Mouse (Mus musculus): Measurements from ENCODE around the gene Lix1l.
A peak's percentile ranks its signal among the peaks of the same experiment; 100 is the strongest.
"Not testable (repeated sequence)": the region's sequence is repeated elsewhere in the genome, so short reads cannot be mapped to it uniquely, and the experiment has no call there.

The Lix1l gene

DNA sequence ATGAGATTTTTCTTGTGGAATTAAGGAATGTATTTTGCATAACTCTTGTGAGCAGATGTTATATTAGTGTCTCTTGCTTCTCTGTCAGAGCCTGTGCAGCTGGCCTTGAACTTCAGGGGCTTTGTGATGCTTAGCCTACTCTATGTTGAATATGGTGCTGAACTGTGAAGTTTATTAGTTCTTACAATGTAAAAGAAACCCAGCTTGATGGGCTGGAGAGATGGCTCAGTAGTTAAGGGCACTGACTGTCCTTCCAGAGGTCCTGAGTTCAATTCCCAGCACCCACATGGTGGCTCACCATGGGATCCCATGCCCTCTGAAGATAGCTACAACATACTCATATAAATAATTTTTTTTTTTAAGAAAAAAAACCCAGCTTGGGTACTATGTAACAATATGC, 31.1 kb downstream of the Lix1l start:
- DNase-seq (ENCODE audit: low spot score in 2 of 2): no peak

DNA sequence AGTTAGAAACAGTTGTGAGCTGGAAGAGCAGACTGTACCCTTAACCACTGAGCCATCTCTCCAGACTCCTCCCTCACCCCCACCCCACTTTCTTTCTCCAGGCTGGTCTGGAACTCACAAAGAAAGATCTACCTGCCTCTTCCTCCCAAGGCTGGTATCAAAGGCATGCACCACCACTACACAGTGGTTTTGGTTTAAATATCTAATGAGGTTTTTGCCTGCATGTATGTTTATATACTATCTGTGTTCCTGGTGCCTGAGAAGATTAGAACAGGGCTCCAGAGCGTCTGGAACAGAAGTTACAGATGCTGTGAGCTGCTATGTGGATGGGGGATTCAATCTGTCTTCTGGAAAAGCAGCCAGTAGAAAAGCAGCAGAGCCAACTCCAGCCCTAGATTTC, 33.1 kb downstream of the Lix1l start:
- DNase-seq (ENCODE audit: low spot score in 2 of 2): no peak

DNA sequence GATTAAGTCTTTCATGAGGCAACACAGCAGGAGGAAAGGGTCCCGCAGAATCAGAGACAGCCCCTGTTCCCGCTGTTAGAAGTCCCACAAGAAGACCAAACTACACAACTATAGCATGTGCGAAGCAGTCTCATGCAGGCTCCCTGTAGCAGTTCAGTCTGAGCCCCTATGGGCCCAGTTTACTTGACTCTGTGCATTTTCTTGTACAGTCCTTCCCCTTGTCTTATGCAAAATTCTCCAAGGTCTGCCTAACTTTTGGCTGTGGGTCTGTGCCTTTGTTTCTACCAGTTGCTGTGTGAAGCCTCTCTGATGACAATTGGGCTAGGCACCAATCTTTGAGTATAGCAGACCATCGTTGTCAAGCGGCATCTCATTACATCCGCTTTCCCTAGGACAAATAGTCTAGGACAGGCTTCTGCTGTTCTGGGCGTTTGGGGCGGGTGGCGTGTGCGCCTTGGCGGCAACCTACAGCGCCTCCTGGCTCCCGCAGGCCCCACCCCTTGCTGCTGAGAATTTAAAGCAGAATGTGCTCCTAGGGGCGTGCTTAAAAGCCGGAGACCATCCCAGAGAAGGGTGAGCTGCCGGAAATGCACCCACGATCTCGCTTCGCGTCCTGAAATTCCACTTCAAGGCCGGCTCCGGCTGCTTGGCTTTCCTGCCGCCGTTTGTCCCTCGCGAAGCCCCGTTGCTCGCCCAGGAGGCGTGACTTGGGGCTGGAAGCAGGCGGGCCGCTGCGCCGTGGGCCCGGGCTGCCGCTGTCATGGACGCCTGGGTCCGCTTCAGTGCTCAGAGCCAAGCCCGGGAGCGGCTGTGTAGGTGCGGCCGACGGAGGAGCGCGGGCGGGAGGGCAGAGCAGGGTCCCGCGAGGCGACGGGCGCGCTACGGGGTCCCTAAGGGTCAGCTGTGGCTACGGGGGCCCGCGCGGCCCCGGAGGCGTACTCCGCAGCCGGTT, 34.3 kb downstream of the Lix1l start, which contains the start of the genes Pex11b and Gm42957:
Gene Pex11b (plus strand): TSS at position 449 of the 952 bp plus-strand sequence.
Gene Gm42957 (plus strand): TSS at position 547 of the 952 bp plus-strand sequence.
- peak; percentile 74 to 76 for DNase-seq (ENCODE audit: low spot score in 2 of 2)

DNA sequence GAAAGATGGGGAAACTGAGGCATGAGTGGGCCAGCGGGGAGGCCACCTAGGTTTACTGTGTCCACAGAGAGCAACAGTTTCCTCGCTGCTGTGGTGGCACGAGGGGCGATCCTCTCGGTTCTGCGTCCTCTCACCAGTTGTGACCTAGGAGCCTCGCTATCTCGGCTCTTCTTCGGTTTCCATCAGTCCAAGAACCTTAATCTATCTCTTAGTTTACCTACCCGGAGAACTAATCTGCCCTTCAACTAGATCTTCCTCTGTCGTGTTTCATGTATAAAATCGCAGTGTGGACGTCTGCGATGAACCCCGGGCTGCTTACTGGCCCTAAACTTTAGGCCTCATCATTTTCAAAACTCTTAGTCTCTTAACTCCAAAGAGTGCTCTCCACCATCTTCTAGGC, 35.0 kb downstream of the Lix1l start:
- DNase-seq (ENCODE audit: low spot score in 2 of 2): no peak

DNA sequence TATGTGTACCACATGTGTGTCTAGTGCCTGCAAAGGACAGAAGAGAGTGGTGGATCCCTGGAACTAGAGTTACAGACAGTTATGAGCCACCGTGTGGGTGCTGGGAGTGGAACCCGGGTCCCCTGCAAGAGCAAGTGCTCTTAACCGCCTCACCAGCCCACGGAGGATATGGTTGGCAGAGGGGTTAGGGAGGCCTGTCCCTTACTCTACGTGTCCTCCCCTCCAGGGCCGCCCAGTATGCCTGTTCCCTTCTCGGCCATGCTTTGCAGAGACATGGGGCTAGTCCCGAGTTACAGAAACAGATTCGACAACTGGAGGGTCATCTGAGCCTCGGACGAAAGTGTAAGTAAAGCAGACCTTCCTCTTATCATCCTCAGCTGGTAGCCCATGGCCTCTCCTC, 35.5 kb downstream of the Lix1l start:
- DNase-seq (ENCODE audit: low spot score in 2 of 2): no peak

DNA sequence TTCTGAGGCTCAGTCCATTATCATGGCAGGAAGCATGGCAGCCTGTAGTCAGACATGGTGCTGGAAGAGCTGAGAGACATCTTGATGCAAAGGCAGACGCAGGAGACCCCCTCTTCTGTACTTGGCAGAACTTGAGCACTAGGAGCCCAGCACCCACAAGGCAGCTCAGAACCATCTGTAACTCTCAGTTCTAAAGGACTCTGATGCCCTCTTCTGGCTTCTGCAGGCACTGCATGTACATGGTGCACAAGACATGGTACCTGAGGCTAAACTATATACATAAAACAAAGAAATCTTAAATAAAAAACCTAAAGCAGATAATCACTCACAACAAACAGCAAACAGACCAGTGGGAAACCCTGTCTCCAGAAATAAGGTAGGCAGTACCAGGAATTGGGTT, 38.3 kb downstream of the Lix1l start:
- peak; percentile 58 to 66 for DNase-seq (ENCODE audit: low spot score in 2 of 2)

DNA sequence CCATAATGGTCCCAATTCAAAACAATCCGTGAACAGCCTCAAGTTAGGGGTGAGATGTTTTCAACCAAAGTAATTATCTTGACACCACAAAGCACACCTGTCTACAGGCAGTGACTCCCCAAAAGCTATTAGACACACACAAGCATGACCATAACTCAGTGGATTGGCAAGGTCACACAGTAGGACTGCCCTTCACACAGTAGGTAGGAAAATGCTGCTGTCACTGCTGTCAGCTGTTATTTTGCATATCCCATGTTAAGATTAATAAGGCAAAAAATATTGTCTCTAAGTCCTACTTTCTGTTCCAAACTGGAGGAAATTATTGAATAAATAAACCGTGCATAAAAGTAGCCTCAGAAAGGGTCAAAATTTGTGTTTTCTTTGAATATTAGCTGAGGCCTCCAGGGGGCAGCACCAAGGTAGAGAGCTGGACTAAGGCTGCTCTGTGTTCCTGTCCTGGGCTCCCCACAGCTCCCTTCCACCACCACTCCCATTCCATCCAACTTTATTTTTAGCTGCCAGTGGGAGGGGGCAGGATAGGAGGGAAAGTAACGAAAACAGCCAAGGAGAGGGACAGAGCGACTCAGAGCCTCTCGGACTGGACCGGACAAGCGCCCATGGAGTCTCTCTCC, 44.2 kb downstream of the Lix1l start, which contains the start of gene Itga10:
Gene Itga10 (plus strand): TSS at position 567 of the 632 bp plus-strand sequence.
- DNase-seq (ENCODE audit: low spot score in 2 of 2): peak in 1 of 2 experiments; percentile 14

DNA sequence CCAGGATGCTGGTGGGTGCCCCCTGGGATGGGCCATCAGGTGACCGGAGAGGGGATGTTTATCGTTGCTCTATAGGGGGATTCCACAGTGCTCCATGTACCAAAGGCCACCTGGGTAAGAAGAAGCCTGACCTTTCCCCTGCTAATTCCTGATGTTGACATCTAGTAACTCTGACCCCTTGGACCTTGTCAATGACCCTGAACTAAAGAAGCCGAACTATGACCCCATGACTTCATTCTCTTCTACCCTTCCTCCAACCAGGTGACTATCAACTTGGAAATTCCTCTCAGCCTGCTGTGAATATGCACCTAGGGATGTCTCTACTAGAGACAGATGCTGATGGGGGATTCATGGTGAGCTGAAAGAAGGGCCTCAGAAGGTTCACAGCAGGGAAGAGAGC, 46.4 kb downstream of the Lix1l start:
- no peak for DNase-seq (ENCODE audit: low spot score in 2 of 2)

DNA sequence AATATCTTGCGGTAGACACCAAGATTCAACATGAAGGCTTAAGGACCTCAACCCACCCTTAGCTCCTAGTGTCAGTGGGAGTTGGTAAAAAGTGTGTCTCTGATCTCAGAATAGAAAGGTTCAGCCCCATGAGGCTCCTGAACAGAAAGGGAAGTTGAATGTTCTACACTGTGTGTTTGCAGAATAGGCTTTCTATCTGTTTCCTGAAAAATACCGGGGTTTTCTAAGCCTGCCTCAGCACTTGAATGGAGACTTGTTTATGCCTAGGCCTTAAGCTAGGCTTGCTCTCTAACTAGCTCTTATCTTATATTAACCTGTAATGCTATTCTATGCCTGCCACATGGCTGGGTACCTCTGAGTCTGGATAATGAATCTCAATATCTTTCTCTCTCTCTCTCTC, 60.0 kb downstream of the Lix1l start:
- DNase-seq (ENCODE audit: low spot score in 2 of 2): peak; percentile 24 to 47

DNA sequence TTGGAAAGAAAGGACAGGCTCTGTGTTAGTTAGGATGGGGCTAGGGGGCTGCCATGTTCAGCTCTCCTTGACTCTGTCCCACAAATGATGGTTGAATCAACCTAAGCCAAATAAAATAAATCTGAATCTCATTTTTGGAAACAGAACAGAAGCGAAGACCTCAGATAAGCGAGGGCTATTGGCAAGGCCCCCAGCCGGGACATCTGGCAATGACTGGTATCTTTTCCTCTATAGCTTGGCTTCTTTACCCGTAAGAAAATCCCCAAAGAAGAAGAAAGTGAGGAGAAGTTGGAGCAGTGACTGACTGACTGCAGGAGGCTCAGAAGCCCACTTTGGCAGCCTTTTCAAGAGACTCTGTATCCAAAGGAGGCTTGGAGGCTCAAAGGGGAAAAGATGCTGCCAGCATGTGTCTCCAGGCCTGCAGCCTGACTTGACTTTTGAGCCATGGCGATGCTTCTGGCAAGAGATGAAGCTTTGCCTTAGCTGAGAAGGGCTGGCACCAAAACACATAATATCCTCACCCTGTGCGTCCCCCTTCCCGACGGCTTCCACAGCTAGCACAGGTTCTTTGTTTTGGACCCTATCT, 61.9 kb downstream of the Lix1l start:
- no peak for DNase-seq (ENCODE audit: low spot score in 2 of 2)

DNA sequence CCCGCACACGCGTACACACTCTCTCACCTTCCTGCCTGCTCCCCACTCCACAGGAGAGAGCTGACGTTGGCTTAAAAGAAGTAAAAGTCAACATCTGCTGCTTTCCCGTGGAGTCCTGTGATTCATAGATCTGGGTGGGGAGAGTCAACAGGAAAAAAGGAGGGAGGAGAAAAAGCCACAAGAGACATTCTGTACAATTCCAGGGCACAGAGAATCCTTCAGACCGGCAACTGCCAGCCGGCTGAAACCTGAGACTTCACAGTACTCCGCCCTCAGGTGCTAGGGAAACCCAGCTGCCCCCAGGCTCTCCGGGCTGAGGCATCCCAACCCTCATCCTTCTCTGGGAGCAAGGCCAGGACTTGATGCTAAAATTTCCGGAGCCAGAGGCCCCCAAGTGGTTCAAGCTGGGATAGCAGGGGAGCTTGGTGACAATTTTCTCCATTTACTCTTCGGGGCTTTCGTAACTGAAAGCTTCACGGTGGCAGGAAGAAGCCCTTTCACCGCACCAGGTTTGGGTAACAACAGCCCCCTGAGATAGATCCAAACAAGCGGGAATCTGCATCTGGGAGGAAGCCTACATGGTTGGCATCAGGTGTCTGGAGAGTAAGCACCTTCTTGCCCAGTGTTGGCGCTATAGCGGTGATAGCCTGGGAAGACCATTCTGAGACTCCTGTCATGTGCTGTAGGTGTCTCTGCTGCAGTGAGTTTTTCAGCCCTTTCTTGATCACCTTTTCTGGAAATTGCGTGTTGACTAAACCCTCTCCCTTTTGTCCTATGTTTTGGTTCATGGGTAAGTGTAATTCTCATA, 62.7 kb downstream of the Lix1l start:
- peak; percentile 31 to 50 for DNase-seq (ENCODE audit: low spot score in 2 of 2)

DNA sequence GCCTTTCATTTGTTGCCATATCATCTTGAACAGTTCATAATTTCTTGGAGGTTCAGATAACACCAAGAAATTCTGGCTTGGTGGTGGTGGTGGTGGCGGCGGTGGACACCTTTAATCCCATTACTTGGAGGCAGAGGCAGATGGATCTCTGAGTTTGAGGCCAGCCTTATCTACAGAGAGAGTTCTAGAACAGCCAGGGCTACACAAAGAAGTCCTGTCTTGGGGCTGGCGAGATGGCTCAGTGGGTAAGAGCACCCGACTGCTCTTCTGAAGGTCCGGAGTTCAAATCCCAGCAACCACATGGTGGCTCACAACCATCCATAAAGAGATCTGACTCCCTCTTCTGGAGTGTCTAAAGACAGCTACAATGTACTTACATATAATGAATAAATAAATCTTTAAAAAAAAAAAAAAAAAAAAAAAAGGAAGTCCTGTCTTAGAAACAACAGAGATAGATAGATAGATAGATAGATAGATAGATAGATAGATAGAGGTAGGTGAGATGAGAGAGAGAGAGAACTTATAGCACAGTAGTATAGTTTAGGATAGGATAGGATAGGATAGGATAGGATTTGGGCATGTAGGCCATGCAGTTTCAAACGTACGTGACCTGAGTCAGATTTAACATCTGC, 64.9 kb downstream of the Lix1l start:
- not testable (repeated sequence) for DNase-seq (ENCODE audit: low spot score in 2 of 2)

DNA sequence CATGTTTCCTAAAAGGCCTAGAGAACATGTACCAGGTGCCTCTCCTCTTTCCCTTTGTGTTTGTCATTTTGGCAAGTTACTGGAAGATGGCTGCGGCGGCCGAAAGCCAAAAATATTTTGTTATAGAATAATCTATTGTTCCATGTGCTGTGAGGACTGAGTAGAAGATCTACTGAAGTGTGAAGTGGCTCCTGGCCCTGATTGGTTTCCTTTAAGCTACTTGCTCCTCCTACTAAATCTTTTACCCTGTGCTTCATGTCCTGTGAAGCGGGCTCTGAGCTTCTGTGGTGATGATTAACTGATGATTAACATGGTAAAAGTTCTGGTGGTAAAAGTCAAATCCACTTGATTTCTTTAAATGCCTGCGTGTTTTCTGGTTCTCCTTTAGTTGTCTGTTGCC, 66.0 kb downstream of the Lix1l start:
- no peak for DNase-seq (ENCODE audit: low spot score in 2 of 2)

DNA sequence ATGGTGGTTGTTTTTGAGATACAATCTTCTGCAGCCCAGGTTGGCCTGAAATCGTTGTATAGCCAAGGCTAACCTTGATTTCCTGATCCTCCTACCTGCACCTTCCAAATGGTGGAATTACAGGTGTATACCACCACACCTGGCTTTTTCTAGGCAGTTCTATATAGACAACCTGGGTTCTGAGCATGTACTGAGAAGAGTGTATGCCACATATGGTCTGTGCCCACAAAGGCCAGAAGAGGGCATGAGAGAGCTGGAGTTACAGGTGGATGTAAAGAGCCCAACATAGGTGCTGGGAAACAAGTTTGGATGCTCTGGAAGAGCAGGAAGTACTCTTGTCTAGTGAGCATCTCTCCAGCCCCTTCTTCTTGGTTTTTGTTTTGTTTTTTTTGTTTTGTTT, 66.4 kb downstream of the Lix1l start:
- no peak for DNase-seq (ENCODE audit: low spot score in 2 of 2)

DNA sequence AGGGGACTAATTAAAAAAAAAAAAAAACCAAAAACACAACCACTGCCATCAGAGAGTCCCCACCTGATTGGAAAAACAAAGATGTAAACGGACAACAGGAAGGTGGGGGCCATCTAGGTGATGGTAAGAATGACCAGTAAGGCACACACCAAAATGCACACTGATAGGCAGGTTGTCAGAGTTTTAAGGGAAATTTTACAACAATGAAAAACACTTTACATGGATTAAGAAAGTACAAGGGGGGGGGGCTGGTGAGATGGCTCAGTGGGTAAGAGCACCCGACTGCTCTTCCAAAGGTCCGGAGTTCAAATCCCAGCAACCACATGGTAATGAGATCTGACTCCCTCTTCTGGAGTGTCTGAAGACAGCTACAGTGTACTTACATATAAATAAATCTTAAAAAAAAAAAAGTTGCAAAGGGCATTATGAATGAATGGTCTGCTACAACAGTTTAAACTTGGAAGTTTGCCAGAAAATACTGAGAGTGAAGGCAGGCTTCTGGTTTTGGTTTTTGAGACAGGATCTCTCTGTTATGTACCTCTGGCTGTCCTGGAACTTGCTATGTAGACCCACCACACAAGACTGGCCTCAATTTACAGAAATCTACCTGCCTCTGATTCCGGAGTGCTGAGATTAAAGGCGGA, 67.6 kb downstream of the Lix1l start:
- no peak for DNase-seq (ENCODE audit: low spot score in 2 of 2)

DNA sequence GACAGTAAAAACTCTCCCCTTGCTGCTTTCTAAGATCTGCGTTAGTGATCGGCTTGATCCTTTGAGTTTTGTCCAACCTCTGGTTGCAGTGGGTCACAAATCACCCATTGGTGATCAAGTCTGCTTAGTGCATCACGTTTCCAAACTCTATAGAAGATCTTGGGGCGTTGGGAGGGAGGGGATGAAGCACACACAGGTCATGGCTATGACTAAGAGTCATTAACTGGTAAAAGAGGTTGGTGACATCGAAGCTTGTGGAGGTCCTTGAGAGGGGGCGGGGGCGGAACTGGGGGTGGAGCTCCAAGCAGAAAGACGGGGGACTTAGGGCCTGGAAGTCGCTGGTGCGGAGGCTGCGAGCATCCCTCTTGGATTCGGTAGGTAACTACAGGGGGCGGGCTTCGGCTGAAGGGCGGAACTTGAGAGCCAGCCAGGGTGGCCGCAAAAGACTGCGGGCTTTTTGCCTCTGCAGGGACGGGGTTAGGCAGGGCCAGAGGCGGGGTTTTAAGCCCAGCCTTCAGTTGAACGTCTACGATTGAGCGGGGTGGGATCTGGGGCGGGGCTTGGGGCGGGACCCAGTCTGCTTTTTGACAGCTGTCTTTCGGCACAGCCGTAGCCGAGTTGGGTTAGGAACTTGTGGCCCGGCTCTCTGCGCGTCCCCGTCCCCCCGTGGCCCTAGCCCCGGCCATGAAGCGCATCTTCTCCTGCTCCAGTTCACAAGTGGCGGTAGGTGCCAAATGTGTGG, 68.9 kb downstream of the Lix1l start, which contains the start of gene Ankrd35:
Gene Ankrd35 (plus strand): TSS at position 405 of the 742 bp plus-strand sequence.
- peak; percentile 83 to 84 for DNase-seq (ENCODE audit: low spot score in 2 of 2)

DNA sequence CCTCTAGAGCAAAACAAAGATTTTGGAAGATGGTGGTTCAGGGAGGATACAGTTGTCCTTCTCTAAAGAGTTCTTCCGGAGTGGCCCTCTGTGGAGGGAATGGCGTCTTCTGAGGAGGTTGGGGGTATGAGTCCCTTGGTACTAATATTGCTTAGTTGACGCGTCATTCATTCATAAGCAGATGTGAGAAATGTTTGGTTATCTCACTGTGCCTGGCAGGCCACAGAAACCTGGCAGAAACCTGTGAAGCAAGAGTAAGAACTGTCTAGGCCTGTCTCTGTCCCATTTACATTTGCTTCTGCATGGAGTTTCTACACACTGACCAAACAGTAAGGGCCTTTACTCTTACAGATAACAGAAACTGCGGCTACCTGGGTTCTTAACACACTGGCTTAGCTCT, 70.6 kb downstream of the Lix1l start:
- DNase-seq (ENCODE audit: low spot score in 2 of 2): no peak

DNA sequence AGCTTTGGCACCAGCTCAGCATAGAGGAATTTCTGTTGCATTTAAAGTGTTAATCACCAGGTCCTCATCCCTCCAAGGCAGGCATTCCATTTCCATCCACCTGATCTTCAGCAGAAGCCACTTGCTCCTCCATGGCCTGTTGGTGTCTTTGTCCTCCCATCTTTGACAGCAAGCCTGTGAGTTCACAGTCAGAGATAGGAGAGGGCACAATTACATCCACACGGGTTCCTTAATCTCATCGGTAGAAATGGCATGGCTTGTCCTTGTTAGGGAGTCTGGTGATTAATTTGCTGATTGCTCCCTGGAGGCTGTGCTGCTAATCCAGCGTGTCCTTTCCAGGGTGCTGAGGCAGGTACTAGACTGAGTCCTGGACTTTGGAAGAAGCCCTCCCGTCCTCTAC, 72.6 kb downstream of the Lix1l start:
- DNase-seq (ENCODE audit: low spot score in 2 of 2): no peak

DNA sequence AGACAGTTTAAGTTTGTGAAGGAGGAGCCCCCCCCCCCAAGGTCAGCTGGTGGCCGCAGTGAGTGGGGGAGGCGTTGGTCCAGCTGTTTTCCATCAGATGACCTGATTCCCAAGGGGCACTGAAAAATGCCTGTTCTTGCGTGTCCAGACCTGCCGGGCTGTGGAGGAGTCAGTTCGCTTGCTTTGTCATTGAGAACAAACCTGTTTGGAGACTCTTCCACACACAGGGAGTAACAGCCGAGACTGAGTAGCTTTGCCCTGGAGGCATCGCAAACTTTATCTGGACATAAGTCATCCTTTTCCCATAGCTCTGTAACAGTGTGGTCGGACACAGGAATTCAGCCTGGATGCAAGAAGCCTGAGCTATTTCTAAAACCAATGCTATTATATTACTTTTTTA, 73.5 kb downstream of the Lix1l start:
- no peak for DNase-seq (ENCODE audit: low spot score in 2 of 2)

DNA sequence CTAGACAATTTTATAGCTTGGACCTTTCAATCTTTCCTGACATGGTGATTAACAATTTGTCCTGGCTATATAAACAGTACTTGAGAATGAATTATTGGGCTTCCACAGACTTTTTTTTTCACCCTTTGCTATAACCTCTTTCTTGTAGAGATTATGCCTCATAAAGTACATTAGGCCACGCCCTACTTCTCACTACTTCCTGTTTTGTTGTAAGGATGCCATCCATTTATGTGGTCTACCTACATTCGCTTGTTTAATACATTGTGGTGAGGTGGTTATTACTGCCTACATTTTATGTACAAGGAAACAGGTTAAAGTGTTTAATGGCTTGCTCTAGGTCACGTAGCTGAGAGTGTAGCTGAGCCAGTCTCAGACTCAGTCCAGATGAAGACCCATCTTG, 74.2 kb downstream of the Lix1l start:
- DNase-seq (ENCODE audit: low spot score in 2 of 2): no peak
